Mouse (Mus musculus) testis, adult 2 months (tissue): ENCODE measurements around the gene Ank3. TPM values are rescaled to one million over a fixed set of nuclear protein-coding genes. Genes with fewer than 3 reads are reported as not detected.

ENCODE experiments used
- H3K27ac ChIP-seq: fragments of 200-500 bp; 2 replicates; pipeline ENCODE4 v1.5.1; 2012; ENCODE audit warnings: low read depth, low read length; ENCODE audit not compliant: control insufficient read depth, insufficient read depth
- H3K27me3 ChIP-seq: fragments of 200-500 bp; 2 replicates; pipeline ENCODE4 v1.6.1; 2012; ENCODE audit warnings: mild to moderate bottlenecking, low read length, moderate library complexity; ENCODE audit not compliant: control insufficient read depth, insufficient read depth
- H3K36me3 ChIP-seq: fragments of 200-500 bp; 2 replicates; pipeline ENCODE4 v1.6.1; 2012; ENCODE audit warnings: mild to moderate bottlenecking, low read length; ENCODE audit not compliant: control insufficient read depth, insufficient read depth
- H3K4me1 ChIP-seq: fragments of 200-500 bp; 2 replicates; pipeline ENCODE4 v1.6.1; 2012; ENCODE audit warnings: low read length; ENCODE audit not compliant: control insufficient read depth, insufficient read depth
- H3K4me3 ChIP-seq: fragments of 200-500 bp; 2 replicates; pipeline ENCODE4 v1.5.1; 2012; ENCODE audit warnings: low read depth, mild to moderate bottlenecking, low read length, moderate library complexity, mixed read lengths; ENCODE audit not compliant: control insufficient read depth
- CTCF ChIP-seq: fragments of 200-500 bp; IDR thresholded peaks from 2 replicates; pipeline ENCODE4 v1.5.1; 2012; ENCODE audit warnings: low read depth, mild to moderate bottlenecking, inconsistent platforms, low read length, moderate library complexity; ENCODE audit not compliant: control insufficient read depth, insufficient read depth, insufficient replicate concordance
- POLR2A ChIP-seq: fragments of 200-500 bp; IDR thresholded peaks from 2 replicates; pipeline ENCODE4 v1.6.1; 2012; ENCODE audit warnings: low read depth, mild to moderate bottlenecking, inconsistent platforms, low read length, moderate library complexity; ENCODE audit not compliant: control insufficient read depth
- polyA plus RNA-seq: library from polyadenylated mRNA; depleted of rRNA; stranded (reverse); fragments of >200 nt; gene quantifications from 2 replicates; pipeline ENCODE4 v1.2.3, GENCODE M21; 2012

Gene Ank3
- polyA plus RNA-seq, 1 experiment, result 3.4 TPM

DNA sequence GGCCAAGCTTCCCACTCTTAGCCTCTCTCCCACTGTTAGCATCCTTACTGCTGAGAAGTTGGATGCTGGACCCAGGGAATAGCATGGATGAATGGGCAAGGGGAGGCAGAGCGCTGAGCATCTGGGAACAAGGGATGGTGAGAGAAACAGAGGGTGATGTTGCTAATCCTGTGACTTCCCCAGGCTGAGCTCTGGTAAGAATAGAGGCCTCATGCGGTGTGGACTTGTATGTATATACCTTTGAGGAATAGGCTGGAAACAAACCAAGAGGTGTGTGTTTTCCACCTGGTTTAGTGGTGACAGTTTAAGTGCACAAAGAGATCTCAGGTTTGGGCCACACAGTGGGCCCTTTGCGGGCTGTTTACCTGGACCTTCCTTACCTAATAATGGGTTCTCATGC lies 517.0 kb downstream of the Ank3 start:
- Histone ChIP-seq H3K4me3 (no peak overlapping the region), H3K27me3 (no peaks in the 10 kb centered on the region), H3K36me3 (no peaks in the 10 kb centered on the region), H3K27ac (no peak overlapping the region), H3K4me1 (peaks cover 4% of the 10 kb centered on the region)
- no peak for TF ChIP-seq CTCF
- TF ChIP-seq POLR2A, result no peak

- no peaks in the 10 kb centered on the region for H3K36me3 ChIP-seq
- TF ChIP-seq POLR2A (no peak), CTCF (no peak)
Observed at GRCm38 (mm10) chr10:69916205-69916604, 517.6 kb downstream of the Ank3 start.

GRCm38 (mm10) chr10:69916689-69917435 lies 518.3 kb downstream of the Ank3 start:
- Histone ChIP-seq H3K36me3 (no peaks in the 10 kb centered on the region), H3K27ac (no peak overlapping the region), H3K27me3 (no peaks in the 10 kb centered on the region), H3K4me3 (no peak overlapping the region), H3K4me1 (no peaks in the 10 kb centered on the region)
- TF ChIP-seq CTCF, result no peak
- TF ChIP-seq POLR2A, result no peak

More at GRCm38 (mm10) chr10:69916205-69916604, 517.6 kb downstream of the Ank3 start:
- Histone ChIP-seq H3K4me3 (no peak overlapping the region), H3K4me1 (peaks cover 4% of the 10 kb centered on the region), H3K27me3 (no peaks in the 10 kb centered on the region), H3K27ac (no peak overlapping the region)

DNA sequence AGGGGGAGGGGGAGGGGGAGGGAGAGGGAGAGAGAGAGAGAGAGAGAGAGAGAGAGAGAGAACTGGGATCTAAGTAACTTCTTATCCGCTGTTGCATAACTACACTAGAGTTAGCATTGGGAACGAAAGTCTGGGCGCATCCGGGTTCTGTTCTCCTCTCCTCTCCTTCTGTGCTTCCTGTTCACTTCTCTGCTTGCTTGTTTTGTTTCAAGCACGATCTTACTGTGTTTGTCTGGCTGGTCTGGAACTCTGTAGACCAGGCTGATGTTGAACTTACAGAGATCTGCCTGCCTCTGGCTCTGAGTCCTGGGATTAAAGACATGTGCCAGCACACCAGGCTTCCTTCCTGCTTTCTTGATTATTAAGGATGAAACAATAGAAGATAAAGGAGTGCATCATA lies 519.1 kb downstream of the Ank3 start:
- no peak overlapping the region for H3K27ac ChIP-seq
- TF ChIP-seq CTCF, result no peak
- TF ChIP-seq POLR2A, result no peak
- H3K4me3 ChIP-seq, result no peak overlapping the region
- no peaks in the 10 kb centered on the region for H3K27me3 ChIP-seq
- H3K4me1 ChIP-seq, result no peaks in the 10 kb centered on the region
- no peaks in the 10 kb centered on the region for H3K36me3 ChIP-seq

DNA sequence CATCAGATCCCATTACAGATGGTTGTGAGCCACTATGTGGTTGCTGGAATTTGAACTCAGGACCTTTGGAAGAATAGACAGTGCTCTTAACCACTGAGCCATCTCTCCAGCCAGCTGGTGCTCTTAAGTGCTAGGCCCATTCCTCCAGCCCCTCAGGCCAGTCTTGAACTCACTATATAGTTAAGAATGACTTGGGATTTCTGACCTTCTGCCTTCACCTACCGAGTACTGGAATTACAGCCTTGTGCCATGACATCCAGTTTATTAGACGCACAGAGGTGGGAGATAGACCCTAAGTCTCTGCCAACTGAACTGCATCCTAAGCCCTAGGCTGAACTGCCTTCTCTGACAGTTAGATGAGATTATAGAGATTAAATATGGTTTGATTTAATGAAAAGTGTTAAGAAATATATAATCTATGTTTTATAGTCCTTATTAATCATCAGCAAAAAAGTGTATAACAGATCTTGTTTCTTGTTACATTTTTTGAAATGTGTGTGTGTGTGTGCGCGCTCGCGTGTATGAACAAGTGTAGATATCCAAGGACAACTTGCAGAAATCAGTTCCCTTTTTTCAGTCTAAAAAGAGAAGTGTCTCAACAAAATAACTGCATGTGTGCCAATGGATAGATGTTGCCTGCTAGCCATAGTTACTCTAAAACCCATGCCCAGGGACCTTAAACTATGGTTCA lies 520.0 kb downstream of the Ank3 start:
- Histone ChIP-seq H3K4me3 (no peak overlapping the region), H3K4me1 (no peaks in the 10 kb centered on the region), H3K27ac (no peak overlapping the region; the same call in 1 of the 2 replicates), H3K36me3 (no peaks in the 10 kb centered on the region), H3K27me3 (no peaks in the 10 kb centered on the region)
- TF ChIP-seq POLR2A, result no peak
- TF ChIP-seq CTCF, result no peak

- Histone ChIP-seq H3K27ac (no peak overlapping the region; the same call in 1 of the 2 replicates), H3K27me3 (no peaks in the 10 kb centered on the region), H3K36me3 (no peaks in the 10 kb centered on the region), H3K4me1 (peaks cover 2% of the 10 kb centered on the region; the same call in 1 of the 2 replicates), H3K4me3 (no peak overlapping the region)
- TF ChIP-seq POLR2A (no peak), CTCF (no peak)
Observed at GRCm38 (mm10) chr10:69919152-69919492, 520.5 kb downstream of the Ank3 start.

DNA sequence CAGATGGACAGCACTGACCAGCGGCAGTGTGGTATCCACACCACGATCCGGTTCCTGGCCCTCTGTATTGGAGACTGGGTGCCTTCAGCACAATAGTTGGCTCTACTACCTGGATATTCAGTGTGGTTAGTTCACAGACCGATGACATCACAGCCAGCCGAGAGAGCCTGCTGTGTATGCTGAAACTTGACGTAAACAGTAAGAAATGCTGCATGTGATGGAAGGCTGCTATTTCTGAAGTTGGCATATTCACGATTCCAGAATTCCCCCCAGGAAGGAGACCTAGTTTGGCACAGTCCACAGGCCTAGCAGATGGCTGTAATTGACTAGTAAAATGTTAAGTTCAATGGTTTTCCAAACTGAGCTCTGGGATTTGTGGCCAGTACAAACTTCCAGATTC lies 521.2 kb downstream of the Ank3 start:
- Histone ChIP-seq H3K27me3 (no peaks in the 10 kb centered on the region), H3K27ac (no peak overlapping the region), H3K4me3 (no peak overlapping the region), H3K4me1 (peaks cover 6% of the 10 kb centered on the region), H3K36me3 (no peaks in the 10 kb centered on the region)
- no peak for TF ChIP-seq POLR2A
- TF ChIP-seq CTCF, result no peak
